Mouse (Mus musculus) frontal cortex, postnatal 10 days (tissue): ENCODE data around the gene Gtsf2.

Experiments
- DNase-seq, 2 experiments: peaks; one replicate each; pipeline ENCODE4 v3.0.0; 2022; ENCODE audit warnings: low spot score in 2 of 2, mixed read lengths in 1 of 2

Gene Gtsf2

DNA sequence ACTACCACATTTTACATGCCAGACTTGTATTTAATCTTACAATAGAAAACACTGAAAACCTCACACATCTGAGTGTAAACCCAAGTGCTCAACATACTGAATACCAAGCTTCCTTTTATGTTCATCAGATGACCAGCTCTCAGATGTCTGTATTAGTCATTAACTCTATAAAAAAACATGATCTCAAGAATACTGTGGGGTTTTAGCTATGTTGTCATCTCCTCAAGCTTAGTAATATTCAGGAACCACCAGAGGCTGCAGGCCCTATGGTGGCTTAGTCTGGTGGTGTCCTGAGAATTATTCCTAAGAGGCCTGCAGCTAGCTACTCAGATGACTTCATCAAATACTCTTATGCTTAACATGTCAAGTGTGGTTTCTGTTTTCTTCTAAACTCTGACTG lies 54.7 kb downstream of the Gtsf2 start:
- no peak for DNase-seq
